Mouse (Mus musculus) CH12.LX (cell line): ENCODE results near the gene Gm17949. TPM values are rescaled to one million over a fixed set of nuclear protein-coding genes. Genes with fewer than 3 reads are reported as not detected.

ENCODE experiments used
- polyA plus RNA-seq: library from polyadenylated mRNA; unstranded; fragments of >175 nt; gene quantifications from 2 replicates; pipeline ENCODE4 v1.2.1, GENCODE M21; 2012; ENCODE audit warnings: low read depth; ENCODE audit not compliant: insufficient read length
- total RNA-seq, 2 experiments: library from RNA; depleted of rRNA; stranded (reverse); fragments of 300-350 nt in 1 of 2; fragments of >200 nt in 1 of 2; gene quantifications; 2 replicates each; pipeline ENCODE4 v1.2.3; 2012 to 2014

The Gm17949 gene
- total and polyA plus RNA-seq, 3 experiments, result not detected

Other genes with a start within 250 kb of the Gm17949 start
Only the 20 nearest of the 23 such genes appear.
- 0.46 and 1.1 TPM in 2 replicates for gene Rfx2, start 180.5 kb upstream of the Gm17949 start, total RNA-seq (2012; rRNA removed)
- 0.16 TPM in 1 of 2 replicates, not detected in the other for gene Rfx2, start 180.5 kb upstream of the Gm17949 start, total RNA-seq (2014; rRNA removed)
- gene Rfx2, start 180.5 kb upstream of the Gm17949 start, polyA plus RNA-seq, result 0.34 and 0.35 TPM in 2 replicates
- gene Acsbg2, start 137.0 kb upstream of the Gm17949 start, total RNA-seq (2012; rRNA removed), result not detected in 2 replicates
- gene Acsbg2, start 137.0 kb upstream of the Gm17949 start, total RNA-seq (2014; rRNA removed), result not detected in 2 replicates
- gene Acsbg2, start 137.0 kb upstream of the Gm17949 start, polyA plus RNA-seq, result not detected in 2 replicates
- 0.08 TPM in 1 of 2 replicates, not detected in the other for gene 1700061G19Rik, start 136.0 kb upstream of the Gm17949 start, total RNA-seq (2012; rRNA removed)
- gene 1700061G19Rik, start 136.0 kb upstream of the Gm17949 start, total RNA-seq (2014; rRNA removed), result not detected in 2 replicates
- 0.29 and 0.35 TPM in 2 replicates for gene 1700061G19Rik, start 136.0 kb upstream of the Gm17949 start, polyA plus RNA-seq
- gene Mllt1, start 76.1 kb upstream of the Gm17949 start, total RNA-seq (2012; rRNA removed), result 20.3 and 24.4 TPM in 2 replicates
- gene Mllt1, start 76.1 kb upstream of the Gm17949 start, total RNA-seq (2014; rRNA removed), result 15.9 and 17.1 TPM in 2 replicates
- gene Mllt1, start 76.1 kb upstream of the Gm17949 start, polyA plus RNA-seq, result 39.7 and 40.4 TPM in 2 replicates
- gene Acer1, start 29.3 kb upstream of the Gm17949 start, total RNA-seq (2012; rRNA removed), result not detected in 2 replicates
- gene Acer1, start 29.3 kb upstream of the Gm17949 start, total RNA-seq (2014; rRNA removed), result not detected in 2 replicates
- gene Acer1, start 29.3 kb upstream of the Gm17949 start, polyA plus RNA-seq, result not detected in 2 replicates
- gene Clpp, start 21.2 kb upstream of the Gm17949 start, total RNA-seq (2012; rRNA removed), result 166 and 169 TPM in 2 replicates
- 114 and 120 TPM in 2 replicates for gene Clpp, start 21.2 kb upstream of the Gm17949 start, total RNA-seq (2014; rRNA removed)
- 115 and 117 TPM in 2 replicates for gene Clpp, start 21.2 kb upstream of the Gm17949 start, polyA plus RNA-seq
- 40.0 and 51.8 TPM in 2 replicates for gene Alkbh7, start 14.1 kb upstream of the Gm17949 start, total RNA-seq (2012; rRNA removed)
- gene Alkbh7, start 14.1 kb upstream of the Gm17949 start, total RNA-seq (2014; rRNA removed), result 32.6 and 35.4 TPM in 2 replicates
- gene Alkbh7, start 14.1 kb upstream of the Gm17949 start, polyA plus RNA-seq, result 21.2 and 21.8 TPM in 2 replicates
- gene Pspn, start 11.5 kb upstream of the Gm17949 start, total RNA-seq (2012; rRNA removed), result 0.34 TPM in 1 of 2 replicates, not detected in the other
- gene Pspn, start 11.5 kb upstream of the Gm17949 start, total RNA-seq (2014; rRNA removed), result not detected in 2 replicates
- gene Pspn, start 11.5 kb upstream of the Gm17949 start, polyA plus RNA-seq, result 0.69 TPM in 1 of 2 replicates, not detected in the other
- gene Gtf2f1, start 181 bp upstream of the Gm17949 start, total RNA-seq (2012; rRNA removed), result 80.4 and 97.6 TPM in 2 replicates
- 50.5 and 54.2 TPM in 2 replicates for gene Gtf2f1, start 181 bp upstream of the Gm17949 start, total RNA-seq (2014; rRNA removed)
- 109 and 148 TPM in 2 replicates for gene Gtf2f1, start 181 bp upstream of the Gm17949 start, polyA plus RNA-seq
- gene Khsrp, start 20.1 kb downstream of the Gm17949 start, total RNA-seq (2012; rRNA removed), result 98.7 and 102 TPM in 2 replicates
- gene Khsrp, start 20.1 kb downstream of the Gm17949 start, total RNA-seq (2014; rRNA removed), result 23.5 and 25.1 TPM in 2 replicates
- gene Khsrp, start 20.1 kb downstream of the Gm17949 start, polyA plus RNA-seq, result 97.5 and 106 TPM in 2 replicates
- gene Slc25a41, start 30.2 kb downstream of the Gm17949 start, total RNA-seq (2012; rRNA removed), result not detected in 2 replicates
- gene Slc25a41, start 30.2 kb downstream of the Gm17949 start, total RNA-seq (2014; rRNA removed), result not detected in 2 replicates
- not detected in 2 replicates for gene Slc25a41, start 30.2 kb downstream of the Gm17949 start, polyA plus RNA-seq
- gene Crb3, start 47.6 kb downstream of the Gm17949 start, total RNA-seq (2012; rRNA removed), result 0.13 and 0.25 TPM in 2 replicates
- not detected in 2 replicates for gene Crb3, start 47.6 kb downstream of the Gm17949 start, total RNA-seq (2014; rRNA removed)
- not detected in 2 replicates for gene Crb3, start 47.6 kb downstream of the Gm17949 start, polyA plus RNA-seq
- 5.1 and 6.9 TPM in 2 replicates for gene Slc25a23, start 48.4 kb downstream of the Gm17949 start, total RNA-seq (2012; rRNA removed)
- gene Slc25a23, start 48.4 kb downstream of the Gm17949 start, total RNA-seq (2014; rRNA removed), result 1.4 and 2.2 TPM in 2 replicates
- gene Slc25a23, start 48.4 kb downstream of the Gm17949 start, polyA plus RNA-seq, result 12.1 and 13.8 TPM in 2 replicates
- 7.2 and 9.7 TPM in 2 replicates for gene Dennd1c, start 67.0 kb downstream of the Gm17949 start, total RNA-seq (2012; rRNA removed)
- 6.8 and 7.1 TPM in 2 replicates for gene Dennd1c, start 67.0 kb downstream of the Gm17949 start, total RNA-seq (2014; rRNA removed)
- 33.9 and 36.9 TPM in 2 replicates for gene Dennd1c, start 67.0 kb downstream of the Gm17949 start, polyA plus RNA-seq
- 0.42 and 0.89 TPM in 2 replicates for gene Tubb4a, start 76.3 kb downstream of the Gm17949 start, total RNA-seq (2012; rRNA removed)
- gene Tubb4a, start 76.3 kb downstream of the Gm17949 start, total RNA-seq (2014; rRNA removed), result 0.09 TPM in 1 of 2 replicates, not detected in the other
- gene Tubb4a, start 76.3 kb downstream of the Gm17949 start, polyA plus RNA-seq, result 2.0 and 2.1 TPM in 2 replicates
- 252 and 321 TPM in 2 replicates for gene Tnfsf9, start 93.9 kb downstream of the Gm17949 start, total RNA-seq (2012; rRNA removed)
- 106 and 123 TPM in 2 replicates for gene Tnfsf9, start 93.9 kb downstream of the Gm17949 start, total RNA-seq (2014; rRNA removed)
- gene Tnfsf9, start 93.9 kb downstream of the Gm17949 start, polyA plus RNA-seq, result 129 and 137 TPM in 2 replicates
- gene Cd70, start 138.3 kb downstream of the Gm17949 start, total RNA-seq (2012; rRNA removed), result 483 and 965 TPM in 2 replicates
- 261 and 321 TPM in 2 replicates for gene Cd70, start 138.3 kb downstream of the Gm17949 start, total RNA-seq (2014; rRNA removed)
- gene Cd70, start 138.3 kb downstream of the Gm17949 start, polyA plus RNA-seq, result 121 and 137 TPM in 2 replicates
- 14.6 and 18.1 TPM in 2 replicates for gene Tnfsf14, start 182.7 kb downstream of the Gm17949 start, total RNA-seq (2012; rRNA removed)
- 13.6 and 15.4 TPM in 2 replicates for gene Tnfsf14, start 182.7 kb downstream of the Gm17949 start, total RNA-seq (2014; rRNA removed)
- 10.6 and 12.7 TPM in 2 replicates for gene Tnfsf14, start 182.7 kb downstream of the Gm17949 start, polyA plus RNA-seq
- gene C3, start 216.7 kb downstream of the Gm17949 start, total RNA-seq (2012; rRNA removed), result 2.5 and 5.4 TPM in 2 replicates
- gene C3, start 216.7 kb downstream of the Gm17949 start, total RNA-seq (2014; rRNA removed), result 1.4 and 3.9 TPM in 2 replicates
- 1.2 and 1.5 TPM in 2 replicates for gene C3, start 216.7 kb downstream of the Gm17949 start, polyA plus RNA-seq
- gene Gpr108, start 237.0 kb downstream of the Gm17949 start, total RNA-seq (2012; rRNA removed), result 23.6 and 32.0 TPM in 2 replicates
- gene Gpr108, start 237.0 kb downstream of the Gm17949 start, total RNA-seq (2014; rRNA removed), result 17.4 and 20.2 TPM in 2 replicates
- gene Gpr108, start 237.0 kb downstream of the Gm17949 start, polyA plus RNA-seq, result 25.0 and 26.0 TPM in 2 replicates